Mouse (Mus musculus) urinary bladder, postnatal 10 days (tissue): ENCODE data around the gene Gm20388.

Source experiments
- DNase-seq: peaks from one replicate; pipeline ENCODE4 v3.0.0; 2022; ENCODE audit warnings: low spot score

Gene Gm20388

DNA sequence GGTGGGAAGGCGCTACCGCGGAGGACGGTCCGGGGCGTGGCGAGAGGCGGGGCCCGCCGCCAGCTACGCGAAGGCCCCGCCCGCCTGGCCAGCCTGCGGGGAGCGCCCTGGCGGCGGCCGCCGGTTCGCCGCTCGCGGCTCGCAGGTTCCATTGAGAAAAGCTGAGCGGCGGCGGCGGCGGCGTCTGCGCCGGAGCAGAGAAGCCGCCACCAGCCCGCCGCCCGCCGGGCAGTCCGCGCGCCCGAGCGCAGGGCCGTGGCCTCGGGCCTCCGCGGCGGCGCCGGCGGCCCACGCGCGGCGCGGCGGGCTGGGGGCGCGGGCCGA lies 2371.4 kb downstream of the Gm20388 start, which contains the start of gene Zfpm1:
TSS of gene Zfpm1 (plus strand) at position 107 of the 324 bp plus-strand sequence.
- DNase-seq, result no peak

DNA sequence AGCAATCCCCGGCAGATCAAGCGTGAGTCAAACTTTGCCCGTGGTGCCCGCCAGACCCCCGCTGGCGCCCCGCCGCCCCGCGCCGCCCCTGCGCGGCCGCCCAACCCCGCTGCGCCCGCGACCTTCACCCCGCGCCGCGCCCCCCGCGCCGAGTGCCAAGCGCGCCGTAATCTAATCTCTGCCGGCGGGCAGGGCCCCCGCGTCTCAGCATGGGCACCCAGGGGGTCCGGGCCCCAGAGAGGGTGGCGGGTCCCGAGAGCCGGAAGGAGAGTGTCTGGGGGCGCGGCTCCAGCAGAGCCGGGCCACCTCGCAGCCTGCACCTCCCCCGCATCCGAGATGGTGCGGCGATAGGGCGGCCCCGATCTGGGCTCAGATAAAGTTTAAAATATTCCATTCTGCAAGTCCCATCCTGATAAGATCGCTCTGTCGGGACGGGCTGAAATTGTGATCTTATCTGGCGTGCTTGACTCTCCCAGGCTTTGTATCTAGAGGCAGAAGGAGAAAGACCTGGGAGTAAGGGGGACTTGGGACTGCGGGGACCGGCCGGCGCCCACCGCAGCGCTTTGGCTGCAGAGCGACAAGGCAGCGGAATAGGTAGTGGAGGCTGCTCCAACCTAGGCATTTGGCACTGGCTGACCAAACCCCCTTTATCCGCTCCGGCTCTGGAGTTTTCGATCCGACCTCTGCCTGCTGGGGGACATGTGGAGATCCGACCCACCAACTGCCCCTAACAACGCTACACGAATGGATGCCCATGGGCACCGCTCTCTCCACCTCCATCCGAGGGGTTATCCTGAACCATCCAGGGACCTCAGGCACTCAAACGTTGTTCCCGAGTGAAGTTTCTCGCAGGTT lies 2372.1 kb downstream of the Gm20388 start:
- DNase-seq, result no peak

GRCm38 (mm10) chr8:122283356-122284202 lies 2372.9 kb downstream of the Gm20388 start:
- no peak for DNase-seq

DNA sequence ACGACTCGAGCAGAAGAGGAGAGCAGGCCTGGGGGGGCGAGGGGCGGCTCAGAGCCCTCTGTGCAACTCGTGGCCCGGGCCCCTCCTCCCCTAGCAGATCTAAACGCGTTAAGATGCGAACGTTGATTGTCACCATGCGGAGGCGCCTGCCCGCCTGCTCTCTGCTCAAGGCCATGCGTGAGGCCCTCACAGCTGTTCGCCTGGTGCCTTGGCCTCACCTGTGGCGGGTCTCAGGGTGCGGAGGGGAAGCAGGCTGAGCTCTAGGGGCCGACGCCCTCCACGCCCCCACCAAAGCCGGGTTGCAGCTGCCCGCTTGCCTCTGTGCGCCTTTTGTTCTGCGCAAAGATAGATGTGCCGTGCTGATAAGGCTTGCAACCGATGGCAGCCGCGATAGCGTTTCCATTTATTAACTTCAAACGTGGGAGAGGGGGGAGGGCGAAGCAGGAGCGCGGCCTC lies 2373.6 kb downstream of the Gm20388 start:
- DNase-seq, result no peak

- no peak for DNase-seq
Measured at GRCm38 (mm10) chr8:122284659-122285261, 2374.1 kb downstream of the Gm20388 start.

GRCm38 (mm10) chr8:122285727-122286126 lies 2375.1 kb downstream of the Gm20388 start:
- DNase-seq, result no peak

GRCm38 (mm10) chr8:122286899-122287298 lies 2376.3 kb downstream of the Gm20388 start:
- DNase-seq, result no peak

- DNase-seq, result no peak
Measured at GRCm38 (mm10) chr8:122287742-122288141, 2377.1 kb downstream of the Gm20388 start.

- no peak for DNase-seq
Measured at GRCm38 (mm10) chr8:122288344-122288743, 2377.7 kb downstream of the Gm20388 start.

GRCm38 (mm10) chr8:122291075-122291474 lies 2380.4 kb downstream of the Gm20388 start:
- DNase-seq, result no peak

DNA sequence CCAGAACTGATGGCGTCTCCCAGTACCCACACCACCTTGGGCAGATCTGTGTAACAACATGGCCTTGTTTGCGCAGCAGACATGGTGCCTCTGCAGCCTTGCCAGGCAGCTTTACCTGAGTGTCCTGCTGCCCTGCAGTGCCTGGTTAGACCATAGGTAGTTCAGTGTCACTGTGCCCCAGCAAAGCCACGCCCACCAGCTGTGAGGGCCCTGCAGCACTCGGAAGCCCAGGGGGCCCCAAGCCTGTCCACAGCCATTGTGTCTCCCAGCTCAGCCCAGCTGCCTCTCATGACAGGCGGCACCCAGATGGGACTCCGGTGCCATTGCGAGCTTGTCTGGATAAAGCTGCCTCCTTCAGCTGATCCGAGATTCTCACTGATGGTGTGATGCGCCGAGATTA lies 2380.9 kb downstream of the Gm20388 start:
- DNase-seq, result no peak

DNA sequence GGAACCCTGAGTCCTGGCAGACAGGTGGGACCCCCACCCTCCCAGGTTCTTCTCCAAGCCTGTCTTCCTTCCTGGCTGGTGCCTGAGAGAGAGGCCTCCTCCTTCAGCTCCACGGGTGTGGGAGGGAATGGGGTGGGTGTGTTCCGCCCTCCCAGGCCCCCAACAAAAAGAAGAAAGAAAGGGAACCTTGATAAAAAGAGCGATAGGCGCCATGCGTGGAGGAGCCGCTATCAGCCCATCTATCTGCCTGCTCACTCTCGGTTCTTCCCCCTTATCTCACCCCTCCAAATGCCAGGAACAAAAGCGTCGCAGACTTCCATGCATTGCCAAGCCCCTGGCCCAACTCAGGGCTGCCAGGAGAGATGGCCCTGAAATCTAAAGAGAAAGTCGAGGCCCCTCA lies 2382.8 kb downstream of the Gm20388 start:
- no peak for DNase-seq

GRCm38 (mm10) chr8:122294273-122294683 lies 2383.6 kb downstream of the Gm20388 start:
- DNase-seq, result no peak

GRCm38 (mm10) chr8:122295389-122295788 lies 2384.7 kb downstream of the Gm20388 start:
- DNase-seq, result no peak

GRCm38 (mm10) chr8:122296173-122297001 lies 2385.7 kb downstream of the Gm20388 start:
- DNase-seq, result no peak

- DNase-seq, result no peak
Measured at GRCm38 (mm10) chr8:122299581-122300254, 2389.1 kb downstream of the Gm20388 start.

DNA sequence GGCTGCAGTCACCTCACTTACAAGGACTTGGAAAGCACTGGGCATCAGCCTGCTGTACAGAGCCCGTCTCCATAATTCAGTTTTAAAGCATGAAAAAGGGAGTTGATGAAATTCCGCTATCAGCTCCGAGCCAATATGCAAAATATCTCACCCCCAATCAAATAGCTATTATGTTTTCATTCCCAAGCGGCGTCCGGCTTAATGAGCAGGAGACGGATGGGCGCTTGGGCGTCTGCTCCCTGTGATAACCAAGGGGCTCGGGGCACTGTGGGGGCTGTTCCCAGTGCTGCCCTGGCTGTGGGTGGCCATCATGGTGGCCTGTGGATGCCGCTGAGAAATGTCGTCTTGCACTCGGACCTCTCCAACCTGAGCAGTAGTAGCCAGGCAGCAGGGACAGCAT lies 2390.4 kb downstream of the Gm20388 start:
- DNase-seq, result no peak

DNA sequence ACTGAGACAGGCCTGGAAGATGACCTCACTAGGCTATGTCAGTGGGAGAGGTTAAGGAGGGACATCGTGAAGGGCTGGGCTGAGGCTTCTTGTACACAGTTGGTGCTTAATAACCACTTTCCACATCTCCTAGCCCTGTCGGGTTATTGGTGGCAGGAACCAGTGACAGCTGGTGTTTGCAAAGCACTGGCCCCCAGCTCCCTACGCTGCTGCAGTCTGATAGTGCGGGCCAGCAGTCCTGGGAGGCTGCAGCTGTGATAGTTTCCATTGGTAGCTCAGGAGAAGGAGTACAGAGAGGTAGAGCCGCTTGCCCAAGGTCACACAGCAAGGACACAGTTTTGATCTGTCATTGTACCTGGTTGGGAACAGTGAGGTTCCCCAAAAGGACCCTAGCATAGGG lies 2391.2 kb downstream of the Gm20388 start:
- no peak for DNase-seq

DNA sequence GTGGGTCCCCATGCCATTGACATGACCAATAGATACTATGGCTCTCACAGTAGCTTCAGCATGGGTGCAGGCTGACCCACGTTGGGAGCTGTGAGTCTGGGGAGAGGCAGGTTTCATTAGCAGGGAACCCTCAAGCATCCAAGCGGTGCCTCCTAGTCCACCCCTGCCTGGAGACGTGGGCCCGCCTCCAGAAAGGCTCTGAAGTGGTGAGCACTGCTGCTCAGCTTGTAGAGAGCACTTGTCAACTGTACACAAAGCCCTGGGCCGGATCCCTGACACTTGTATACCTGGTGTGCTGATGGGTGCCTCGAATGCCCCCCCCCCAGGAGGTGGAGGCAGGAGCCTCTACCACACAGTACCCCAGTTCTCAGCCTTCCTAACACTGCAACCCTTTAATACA lies 2392.8 kb downstream of the Gm20388 start:
- no peak for DNase-seq

DNA sequence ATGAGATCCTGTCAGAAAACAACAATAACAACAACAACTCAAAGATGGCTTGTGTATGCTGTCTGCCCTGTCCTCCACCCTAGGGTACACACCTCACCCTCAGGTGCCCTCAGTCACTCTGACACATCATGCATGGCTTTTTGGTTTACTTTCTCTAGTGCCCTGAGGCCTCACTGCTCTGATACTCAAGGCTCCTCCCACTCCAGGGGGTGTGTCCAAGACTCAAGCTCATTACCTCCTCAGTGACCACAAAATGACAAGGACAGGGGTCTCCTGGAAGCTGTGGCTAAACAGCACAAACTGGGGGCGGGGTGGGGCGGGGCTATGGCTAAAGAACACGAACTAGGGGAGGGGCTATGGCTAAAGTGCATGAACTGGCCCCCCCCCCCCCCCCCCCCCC lies 2393.4 kb downstream of the Gm20388 start:
- DNase-seq, result no peak
